Mouse (Mus musculus): ENCODE results near the gene Scp2. TPM values are rescaled to one million over a fixed set of nuclear protein-coding genes. Genes with fewer than 3 reads are reported as not detected.

Gene Scp2
- total RNA-seq (2012; rRNA removed): 50.4 and 65.9 TPM in 2 replicates

GRCm38 (mm10) chr4:108144880-108145279 is at the start of gene Scp2:
TSS of gene Scp2 (minus strand) at chr4:108144998.
- no peaks in the 10 kb centered on the region for H3K4me1 ChIP-seq (ENCODE audit: control insufficient read depth in 2 of 2, insufficient read depth in 2 of 2, low read length in 2 of 2, poor library complexity in 1 of 2)
- in situ Hi-C loops (cut with MboI; ENCODE audit: low sequenced_read_pairs in 2 of 2, unreplicated experiment in 2 of 2): no loop called here
- no peak within 1 kb of the TSS; the same call in 1 of the 2 replicates for H3K27ac ChIP-seq (ENCODE audit: insufficient read depth, low read depth, low read length, poor library complexity, severe bottlenecking)
- H3K9ac ChIP-seq (ENCODE audit: insufficient read depth, low read depth, low read length, poor library complexity, severe bottlenecking): no peak within 1 kb of the TSS
- H3K36me3 ChIP-seq (ENCODE audit: control insufficient read depth, insufficient read depth, low read length, poor library complexity, severe bottlenecking): no peaks in the 10 kb centered on the region
- no peak within 1 kb of the TSS for H3K4me3 ChIP-seq (ENCODE audit: insufficient read depth in 1 of 2, low read depth in 1 of 2, low read length in 2 of 2, poor library complexity in 1 of 2, severe bottlenecking in 1 of 2)
- no peak for DNase-seq (ENCODE audit: low read depth, low spot score)
- TF ChIP-seq ZC3H11A (IDR thresholded peaks at IDR 0.05; ENCODE audit: borderline replicate concordance, low read depth, low read length) (no peak), MAFK (IDR thresholded peaks at IDR 0.05; ENCODE audit: insufficient read depth, low read depth, low read length) (no peak), CHD2 (IDR thresholded peaks at IDR 0.05; ENCODE audit: low read depth, low read length) (no peak), HCFC1 (IDR thresholded peaks at IDR 0.05; ENCODE audit: borderline replicate concordance, insufficient read depth, low read length) (no peak), ZNF384 (IDR thresholded peaks at IDR 0.05; ENCODE audit: low read depth, low read length) (no peak)
- H3K9me3 ChIP-seq (ENCODE audit: control insufficient read depth, insufficient read depth, low read depth, low read length): no peaks in the 10 kb centered on the region; the same call in 1 of the 2 replicates

GRCm38 (mm10) chr4:108192821-108193323 is 48.1 kb upstream of the Scp2 start:
- Histone ChIP-seq H3K4me3 (ENCODE audit: insufficient read depth in 1 of 2, low read depth in 1 of 2, low read length in 2 of 2, poor library complexity in 1 of 2, severe bottlenecking in 1 of 2) (peak overlapping the region; percentile 5 to 71; a peak in 2 of 4 replicates), H3K27ac (ENCODE audit: insufficient read depth, low read depth, low read length, poor library complexity, severe bottlenecking) (no peak overlapping the region), H3K9me3 (ENCODE audit: control insufficient read depth, insufficient read depth, low read depth, low read length) (no peaks in the 10 kb centered on the region), H3K4me1 (ENCODE audit: control insufficient read depth in 2 of 2, insufficient read depth in 2 of 2, low read length in 2 of 2, poor library complexity in 1 of 2) (peaks cover 0 to 6% of the 10 kb centered on the region in 2 experiments; a peak in 1 of 4 replicates), H3K36me3 (ENCODE audit: control insufficient read depth, insufficient read depth, low read length, poor library complexity, severe bottlenecking) (peaks cover 23% of the 10 kb centered on the region), H3K9ac (ENCODE audit: insufficient read depth, low read depth, low read length, poor library complexity, severe bottlenecking) (peak overlapping the region; percentile 82)
- in situ Hi-C loops (cut with MboI; ENCODE audit: low sequenced_read_pairs in 2 of 2, unreplicated experiment in 2 of 2): no loop called here
- TF ChIP-seq CHD2 (IDR thresholded peaks at IDR 0.05; ENCODE audit: low read depth, low read length) (no peak), HCFC1 (IDR thresholded peaks at IDR 0.05; ENCODE audit: borderline replicate concordance, insufficient read depth, low read length) (no peak), MAFK (IDR thresholded peaks at IDR 0.05; ENCODE audit: insufficient read depth, low read depth, low read length) (no peak), ZC3H11A (IDR thresholded peaks at IDR 0.05; ENCODE audit: borderline replicate concordance, low read depth, low read length) (no peak), ZNF384 (IDR thresholded peaks at IDR 0.05; ENCODE audit: low read depth, low read length) (no peak)
- DNase-seq (ENCODE audit: low read depth, low spot score): no peak

- no peak for TF ChIP-seq HCFC1 (IDR thresholded peaks at IDR 0.05; ENCODE audit: borderline replicate concordance, insufficient read depth, low read length)
- TF ChIP-seq CHD2 (IDR thresholded peaks at IDR 0.05; ENCODE audit: low read depth, low read length): 0 out of 2 replicates have a peak, but pooled peaks have one; percentile 66
Measured at GRCm38 (mm10) chr4:108182278-108182677, 37.5 kb upstream of the Scp2 start.

GRCm38 (mm10) chr4:108168056-108168455 is 23.3 kb upstream of the Scp2 start:
- H3K9ac ChIP-seq (ENCODE audit: insufficient read depth, low read depth, low read length, poor library complexity, severe bottlenecking): no peak overlapping the region
- in situ Hi-C loops (cut with MboI; ENCODE audit: low sequenced_read_pairs in 2 of 2, unreplicated experiment in 2 of 2): no loop called here
- H3K4me1 ChIP-seq (ENCODE audit: control insufficient read depth in 2 of 2, insufficient read depth in 2 of 2, low read length in 2 of 2, poor library complexity in 1 of 2): peaks cover 0 to 11% of the 10 kb centered on the region in 2 experiments; a peak in 2 of 4 replicates
- H3K9me3 ChIP-seq (ENCODE audit: control insufficient read depth, insufficient read depth, low read depth, low read length): no peaks in the 10 kb centered on the region
- H3K27ac ChIP-seq (ENCODE audit: insufficient read depth, low read depth, low read length, poor library complexity, severe bottlenecking): no peak overlapping the region
- TF ChIP-seq ZNF384 (IDR thresholded peaks at IDR 0.05; ENCODE audit: low read depth, low read length): no peak
- H3K4me3 ChIP-seq (ENCODE audit: insufficient read depth in 1 of 2, low read depth in 1 of 2, low read length in 2 of 2, poor library complexity in 1 of 2, severe bottlenecking in 1 of 2): no peak overlapping the region
- no peak for DNase-seq (ENCODE audit: low read depth, low spot score)
- peaks cover 7% of the 10 kb centered on the region; the same call in 1 of the 2 replicates for H3K36me3 ChIP-seq (ENCODE audit: control insufficient read depth, insufficient read depth, low read length, poor library complexity, severe bottlenecking)

More at GRCm38 (mm10) chr4:108182278-108182677, 37.5 kb upstream of the Scp2 start:
- H3K36me3 ChIP-seq (ENCODE audit: control insufficient read depth, insufficient read depth, low read length, poor library complexity, severe bottlenecking): peaks cover 40% of the 10 kb centered on the region
- H3K9ac ChIP-seq (ENCODE audit: insufficient read depth, low read depth, low read length, poor library complexity, severe bottlenecking): no peak overlapping the region
- H3K4me1 ChIP-seq (ENCODE audit: control insufficient read depth in 2 of 2, insufficient read depth in 2 of 2, low read length in 2 of 2, poor library complexity in 1 of 2): peaks cover 3 to 14% of the 10 kb centered on the region in 2 experiments; a peak in 3 of 4 replicates
- in situ Hi-C loops (cut with MboI; ENCODE audit: low sequenced_read_pairs in 2 of 2, unreplicated experiment in 2 of 2): no loop called here
- DNase-seq (ENCODE audit: low read depth, low spot score): peak; percentile 90
- no peaks in the 10 kb centered on the region for H3K9me3 ChIP-seq (ENCODE audit: control insufficient read depth, insufficient read depth, low read depth, low read length)
- H3K27ac ChIP-seq (ENCODE audit: insufficient read depth, low read depth, low read length, poor library complexity, severe bottlenecking): peak overlapping the region; percentile 63; the same call in 1 of the 2 replicates
- no peak overlapping the region for H3K4me3 ChIP-seq (ENCODE audit: insufficient read depth in 1 of 2, low read depth in 1 of 2, low read length in 2 of 2, poor library complexity in 1 of 2, severe bottlenecking in 1 of 2)

GRCm38 (mm10) chr4:108166874-108167273 is 22.1 kb upstream of the Scp2 start:
- no peak overlapping the region for H3K4me3 ChIP-seq (ENCODE audit: insufficient read depth in 1 of 2, low read depth in 1 of 2, low read length in 2 of 2, poor library complexity in 1 of 2, severe bottlenecking in 1 of 2)
- peaks cover 6% of the 10 kb centered on the region; the same call in 1 of the 2 replicates for H3K36me3 ChIP-seq (ENCODE audit: control insufficient read depth, insufficient read depth, low read length, poor library complexity, severe bottlenecking)
- H3K4me1 ChIP-seq (ENCODE audit: control insufficient read depth in 2 of 2, insufficient read depth in 2 of 2, low read length in 2 of 2, poor library complexity in 1 of 2): peaks cover 0 to 7% of the 10 kb centered on the region in 2 experiments; a peak in 1 of 4 replicates
- no peak for DNase-seq (ENCODE audit: low read depth, low spot score)
- TF ChIP-seq ZNF384 (IDR thresholded peaks at IDR 0.05; ENCODE audit: low read depth, low read length) (no peak), MAFK (IDR thresholded peaks at IDR 0.05; ENCODE audit: insufficient read depth, low read depth, low read length) (no peak), CHD2 (IDR thresholded peaks at IDR 0.05; ENCODE audit: low read depth, low read length) (no peak), ZC3H11A (IDR thresholded peaks at IDR 0.05; ENCODE audit: borderline replicate concordance, low read depth, low read length) (no peak), HCFC1 (IDR thresholded peaks at IDR 0.05; ENCODE audit: borderline replicate concordance, insufficient read depth, low read length) (no peak)
- no peaks in the 10 kb centered on the region for H3K9me3 ChIP-seq (ENCODE audit: control insufficient read depth, insufficient read depth, low read depth, low read length)
- no peak overlapping the region for H3K9ac ChIP-seq (ENCODE audit: insufficient read depth, low read depth, low read length, poor library complexity, severe bottlenecking)
- no peak overlapping the region for H3K27ac ChIP-seq (ENCODE audit: insufficient read depth, low read depth, low read length, poor library complexity, severe bottlenecking)
- in situ Hi-C loops (cut with MboI; ENCODE audit: low sequenced_read_pairs in 2 of 2, unreplicated experiment in 2 of 2): no loop called here

Measured in ES-E14 (cell line).